Mouse (Mus musculus) intestine, postnatal 0 days (tissue): ENCODE results near the gene Tas2r115. TPM values are rescaled to one million over a fixed set of nuclear protein-coding genes. Genes with fewer than 3 reads are reported as not detected.

Experiments used
- polyA plus RNA-seq: library from polyadenylated mRNA; unstranded; fragments of >200 nt; fragmentation: Nextera tagmentation; extraction: Ambion mirVana; gene quantifications from 2 replicates; pipeline ENCODE4 v1.2.1, GENCODE M21; 2015

Tas2r115 gene
- polyA plus RNA-seq, 1 experiment from 2014 or later, result not detected

Other genes with a start within 250 kb of the Tas2r115 start
- not detected in 2 replicates for gene Prh1, start 168.2 kb downstream of the Tas2r115 start, polyA plus RNA-seq
- not detected in 2 replicates for gene Prp2, start 142.1 kb downstream of the Tas2r115 start, polyA plus RNA-seq
- gene A630073D07Rik, start 86.5 kb downstream of the Tas2r115 start, polyA plus RNA-seq, result not detected in 2 replicates
- not detected in 2 replicates for gene Tas2r120, start 81.1 kb downstream of the Tas2r115 start, polyA plus RNA-seq
- not detected in 2 replicates for gene Tas2r121, start 37.0 kb downstream of the Tas2r115 start, polyA plus RNA-seq
- not detected in 2 replicates for gene Tas2r122, start 26.1 kb downstream of the Tas2r115 start, polyA plus RNA-seq
- gene Tas2r124, start 16.7 kb upstream of the Tas2r115 start, polyA plus RNA-seq, result not detected in 2 replicates
- gene Tas2r102, start 24.1 kb upstream of the Tas2r115 start, polyA plus RNA-seq, result not detected in 2 replicates
- gene Tas2r136, start 40.1 kb upstream of the Tas2r115 start, polyA plus RNA-seq, result not detected in 2 replicates
- not detected in 2 replicates for gene Tas2r117, start 64.8 kb upstream of the Tas2r115 start, polyA plus RNA-seq
- not detected in 2 replicates for gene Tas2r123, start 109.1 kb upstream of the Tas2r115 start, polyA plus RNA-seq
- not detected in 2 replicates for gene Tas2r116, start 117.4 kb upstream of the Tas2r115 start, polyA plus RNA-seq
- gene Tas2r110, start 130.0 kb upstream of the Tas2r115 start, polyA plus RNA-seq, result not detected in 2 replicates
- not detected in 2 replicates for gene Tas2r113, start 155.0 kb upstream of the Tas2r115 start, polyA plus RNA-seq
- not detected in 2 replicates for gene Tas2r125, start 171.6 kb upstream of the Tas2r115 start, polyA plus RNA-seq
- not detected in 2 replicates for gene Tas2r129, start 213.1 kb upstream of the Tas2r115 start, polyA plus RNA-seq
- not detected in 2 replicates for gene Tas2r131, start 219.9 kb upstream of the Tas2r115 start, polyA plus RNA-seq
- not detected in 2 replicates for gene Tas2r109, start 242.9 kb upstream of the Tas2r115 start, polyA plus RNA-seq